Comparison of ENCODE assay signal across 34 mouse cellular contexts in the genomic region with DNA sequence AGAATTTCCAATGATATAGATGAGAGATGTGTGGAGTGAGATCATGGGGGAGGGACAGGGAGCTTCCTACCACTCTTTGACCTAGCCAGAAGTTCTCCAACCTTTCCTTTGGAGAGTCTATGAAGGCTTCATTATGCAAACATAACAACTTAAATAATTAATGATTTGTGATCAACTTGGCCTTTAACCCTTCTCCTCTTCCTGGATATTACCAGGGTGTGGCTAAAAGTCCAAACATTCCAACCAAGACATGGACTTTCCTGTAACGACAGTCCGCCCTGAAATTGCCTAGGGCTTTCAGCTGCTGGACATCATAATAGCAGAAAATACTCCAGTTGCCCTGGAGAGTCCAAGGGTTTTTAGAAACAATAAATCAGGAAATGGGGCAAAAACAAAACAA.
"Had no signal": no experiment of that assay in that cellular context is flagged by ENCODE, and none has a peak within 500 bp of the region (broad histone marks: within the 10 kb centered on the region; RNA-seq: fewer than 3 reads in every experiment).

No protein-coding gene starts in this region.

- DNase-seq: heart, adult 18-20 months; heart, adult 2 months; heart, postnatal 10 days; heart, postnatal 14 days; heart, postnatal 36 days; heart, postnatal 4 days; kidney, adult 11 months; kidney, adult 18-20 months; kidney, adult 2 months; kidney, adult 8-10 months; kidney, adult 9 months; kidney, postnatal 10 days; kidney, postnatal 14 days; kidney, postnatal 25 days; kidney, postnatal 36 days; kidney, postnatal 4 days; layer of hippocampus, adult 9-11 months; layer of hippocampus, postnatal 36 days had no signal

- H3K9ac ChIP-seq: heart, embryonic 12.5 days; heart, embryonic 13.5 days; heart, embryonic 15.5 days; hindbrain, embryonic 12.5 days; hindbrain, embryonic 13.5 days; hindbrain, embryonic 14.5 days; hindbrain, embryonic 15.5 days had no signal

- H3K27me3 ChIP-seq: heart, embryonic 12.5 days; heart, embryonic 13.5 days; heart, embryonic 15.5 days; hindbrain, embryonic 12.5 days; hindbrain, embryonic 13.5 days; hindbrain, embryonic 15.5 days had no signal

- H3K36me3 ChIP-seq: heart, embryonic 10.5 days; heart, embryonic 12.5 days; heart, embryonic 13.5 days; heart, embryonic 15.5 days; hindbrain, embryonic 10.5 days; hindbrain, embryonic 12.5 days; hindbrain, embryonic 13.5 days; hindbrain, embryonic 15.5 days had no signal

- H3K4me3 ChIP-seq: heart, adult 2 months; heart, embryonic 10.5 days; heart, embryonic 12.5 days; heart, embryonic 13.5 days; heart, embryonic 15.5 days; hindbrain, embryonic 10.5 days; hindbrain, embryonic 12.5 days; hindbrain, embryonic 13.5 days; hindbrain, embryonic 15.5 days; layer of hippocampus, adult 2 months; left cerebral cortex, adult 2 months had no signal

- H3K9me3 ChIP-seq: heart, embryonic 10.5 days; heart, embryonic 15.5 days; hindbrain, embryonic 15.5 days had no signal

- H3K27ac ChIP-seq: heart, adult 2 months; heart, embryonic 10.5 days; heart, embryonic 13.5 days; heart, embryonic 15.5 days; hindbrain, embryonic 10.5 days; hindbrain, embryonic 12.5 days; hindbrain, embryonic 13.5 days; hindbrain, embryonic 14.5 days; hindbrain, embryonic 15.5 days; hindbrain, postnatal 0 days; kidney, postnatal 0 days; layer of hippocampus, adult 2 months; left cerebral cortex, adult 2 months had no signal

- H3K4me1 ChIP-seq: heart, embryonic 10.5 days; heart, embryonic 12.5 days; heart, embryonic 13.5 days; heart, embryonic 15.5 days; hindbrain, embryonic 10.5 days; hindbrain, embryonic 12.5 days; hindbrain, embryonic 13.5 days; hindbrain, embryonic 15.5 days had no signal

- H3K4me2 ChIP-seq: heart, embryonic 11.5 days; heart, embryonic 12.5 days; heart, embryonic 13.5 days; heart, embryonic 15.5 days; hindbrain, embryonic 12.5 days; hindbrain, embryonic 13.5 days; hindbrain, embryonic 14.5 days; hindbrain, embryonic 15.5 days had no signal

- ATAC-seq: hindbrain, embryonic 16.5 days; hindbrain, postnatal 0 days; inflammation-experienced regulatory T-cells, adult 6 months had no signal
